Mouse (Mus musculus) lung, postnatal 25 days (tissue): ENCODE data around the gene Cdk14.
"Not testable (repeated sequence)": the region's sequence is repeated elsewhere in the genome, so short reads cannot be mapped to it uniquely, and the experiment has no call there.

Source experiments
- DNase-seq: peaks from one replicate; pipeline ENCODE4 v3.0.0; 2022; ENCODE audit warnings: low spot score

Gene Cdk14

GRCm38 (mm10) chr5:5365285-5366076 lies 54.6 kb downstream of the Cdk14 start:
- peak; percentile 41 for DNase-seq

- DNase-seq, result no peak
These were observed 58.4 kb downstream of the Cdk14 start for GRCm38 (mm10) chr5:5361684-5362083.

- DNase-seq, result no peak
These were observed 59.8 kb downstream of the Cdk14 start for GRCm38 (mm10) chr5:5360338-5360737.

GRCm38 (mm10) chr5:5359915-5360314 lies 60.2 kb downstream of the Cdk14 start:
- peak; percentile 82 for DNase-seq

GRCm38 (mm10) chr5:5359370-5359769 lies 60.7 kb downstream of the Cdk14 start:
- DNase-seq, result no peak

- no peak for DNase-seq
These were observed 61.9 kb downstream of the Cdk14 start for GRCm38 (mm10) chr5:5358019-5358717.

- DNase-seq, result no peak
These were observed 65.3 kb downstream of the Cdk14 start for GRCm38 (mm10) chr5:5354684-5355368.

- no peak for DNase-seq
These were observed 66.2 kb downstream of the Cdk14 start for GRCm38 (mm10) chr5:5353946-5354345.

GRCm38 (mm10) chr5:5344646-5345045 lies 75.5 kb downstream of the Cdk14 start:
- no peak for DNase-seq

GRCm38 (mm10) chr5:5343741-5344140 lies 76.4 kb downstream of the Cdk14 start:
- DNase-seq, result no peak

GRCm38 (mm10) chr5:5343267-5343666 lies 76.8 kb downstream of the Cdk14 start:
- DNase-seq, result peak; percentile 43

GRCm38 (mm10) chr5:5342410-5343137 lies 77.5 kb downstream of the Cdk14 start:
- DNase-seq, result peak; percentile 90

GRCm38 (mm10) chr5:5341611-5342010 lies 78.5 kb downstream of the Cdk14 start:
- DNase-seq, result no peak

- no peak for DNase-seq
These were observed 86.2 kb downstream of the Cdk14 start for GRCm38 (mm10) chr5:5333916-5334315.

GRCm38 (mm10) chr5:5330926-5331460 lies 89.1 kb downstream of the Cdk14 start:
- no peak for DNase-seq

GRCm38 (mm10) chr5:5329018-5329417 lies 91.1 kb downstream of the Cdk14 start:
- DNase-seq, result not testable (repeated sequence)

- DNase-seq, result peak; percentile 36
These were observed 93.4 kb downstream of the Cdk14 start for GRCm38 (mm10) chr5:5326716-5327115.

- DNase-seq, result no peak
These were observed 97.4 kb downstream of the Cdk14 start for GRCm38 (mm10) chr5:5322699-5323098.

- DNase-seq, result peak; percentile 73
These were observed 99.5 kb downstream of the Cdk14 start for GRCm38 (mm10) chr5:5320506-5321181.

GRCm38 (mm10) chr5:5319824-5320505 lies 100.1 kb downstream of the Cdk14 start:
- peak; percentile 53 for DNase-seq

GRCm38 (mm10) chr5:5314270-5314669 lies 105.8 kb downstream of the Cdk14 start:
- DNase-seq, result no peak
